Mouse (Mus musculus): ENCODE results near the gene Fubp1. TPM values are rescaled to one million over a fixed set of nuclear protein-coding genes. Genes with fewer than 3 reads are reported as not detected.
A peak's percentile ranks its signal among the peaks of the same experiment; 100 is the strongest.
"Not testable (repeated sequence)": the region's sequence is repeated elsewhere in the genome, so short reads cannot be mapped to it uniquely, and the experiment has no call there.

The Fubp1 gene
- total RNA-seq, 4 experiments from 2014 or later = 105 to 167 (median 132) TPM

- DNase-seq = peak; percentile 90
Measured at GRCm38 (mm10) chr3:152193635-152194097, 16.6 kb upstream of the Fubp1 start.

- DNase-seq = not testable (repeated sequence)
Measured at GRCm38 (mm10) chr3:152197246-152197645, 13.0 kb upstream of the Fubp1 start.

DNA sequence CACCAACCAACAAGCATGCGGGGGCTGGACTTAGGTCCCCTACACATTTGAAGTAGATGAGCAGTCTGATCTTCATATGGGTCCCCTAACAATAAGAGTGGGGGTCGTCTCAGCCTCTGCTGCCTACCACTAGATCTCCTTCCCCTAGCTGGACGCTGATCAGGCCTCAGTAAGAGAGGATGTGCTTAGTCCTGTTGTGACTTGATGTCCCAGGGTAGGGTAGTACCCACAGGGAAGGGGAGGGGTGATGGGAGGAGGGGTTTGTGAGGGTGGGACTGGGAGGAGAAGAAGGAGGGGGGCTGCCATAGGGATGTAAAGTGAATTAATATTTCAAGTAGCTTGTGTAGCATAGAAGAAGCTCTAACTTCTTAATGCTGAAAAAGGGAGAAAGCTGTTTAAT is 11.1 kb upstream of the Fubp1 start:
- DNase-seq = no peak

DNA sequence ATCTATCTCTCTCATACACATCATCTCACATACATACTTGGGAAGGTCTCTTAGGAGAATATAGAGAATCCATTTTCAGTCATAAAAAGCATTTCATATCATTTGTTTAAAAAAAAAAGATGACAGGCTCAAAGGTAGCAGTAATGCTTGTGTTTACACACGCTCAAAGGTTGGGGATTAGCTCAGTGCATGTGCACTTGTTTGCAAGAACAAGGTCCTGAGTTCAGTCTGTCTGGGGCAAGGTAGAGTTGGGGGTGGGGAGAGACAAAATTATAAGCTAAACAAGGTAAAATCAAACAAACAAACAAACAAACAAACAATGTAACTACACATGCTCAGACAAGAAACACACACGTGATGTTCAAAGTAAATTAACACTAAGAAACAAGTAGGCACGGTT is 9.0 kb upstream of the Fubp1 start:
- DNase-seq = no peak

- DNase-seq = no peak
Measured at GRCm38 (mm10) chr3:152201651-152202050, 8.6 kb upstream of the Fubp1 start.

DNA sequence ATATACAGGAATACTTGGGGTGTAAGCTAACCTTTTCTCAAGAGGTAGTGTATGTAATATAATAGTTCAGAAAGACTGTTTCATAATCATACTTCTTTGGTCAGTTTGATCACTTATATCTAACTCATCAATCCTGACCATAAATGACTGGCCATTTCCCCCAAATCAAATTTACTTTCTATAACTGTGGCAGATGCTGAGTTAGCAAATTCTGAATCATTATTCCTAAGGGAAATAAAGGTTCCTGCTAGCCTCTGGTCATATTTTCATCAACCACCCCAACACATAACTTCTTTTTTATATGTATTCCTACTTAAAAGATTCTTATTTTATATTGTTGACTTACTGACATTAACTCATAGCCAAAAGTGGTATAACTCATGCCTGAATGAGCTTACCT is 7.3 kb upstream of the Fubp1 start:
- DNase-seq = no peak

DNA sequence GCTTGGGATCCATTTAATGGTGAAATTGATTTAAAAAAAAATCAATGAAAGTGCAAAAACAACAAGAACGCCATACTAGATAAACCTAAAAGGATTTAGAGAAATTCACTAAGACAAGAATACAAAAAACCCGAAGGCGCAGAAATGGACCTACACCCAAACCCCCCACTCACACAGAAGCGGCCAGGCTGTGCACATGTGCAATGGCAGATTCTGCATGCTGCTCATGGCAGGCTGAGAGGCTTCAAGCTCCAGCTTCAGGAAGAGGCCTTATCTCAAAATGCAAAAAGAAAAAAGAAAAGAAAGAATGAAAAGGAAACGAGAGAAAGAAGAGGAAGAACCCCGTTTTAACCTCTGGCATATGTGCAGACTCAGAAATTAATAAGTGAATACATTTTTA is 6.8 kb upstream of the Fubp1 start:
- no peak for DNase-seq

- DNase-seq = no peak
Measured at GRCm38 (mm10) chr3:152203996-152204395, 6.2 kb upstream of the Fubp1 start.

- DNase-seq = no peak
Measured at GRCm38 (mm10) chr3:152204577-152204976, 5.6 kb upstream of the Fubp1 start.

DNA sequence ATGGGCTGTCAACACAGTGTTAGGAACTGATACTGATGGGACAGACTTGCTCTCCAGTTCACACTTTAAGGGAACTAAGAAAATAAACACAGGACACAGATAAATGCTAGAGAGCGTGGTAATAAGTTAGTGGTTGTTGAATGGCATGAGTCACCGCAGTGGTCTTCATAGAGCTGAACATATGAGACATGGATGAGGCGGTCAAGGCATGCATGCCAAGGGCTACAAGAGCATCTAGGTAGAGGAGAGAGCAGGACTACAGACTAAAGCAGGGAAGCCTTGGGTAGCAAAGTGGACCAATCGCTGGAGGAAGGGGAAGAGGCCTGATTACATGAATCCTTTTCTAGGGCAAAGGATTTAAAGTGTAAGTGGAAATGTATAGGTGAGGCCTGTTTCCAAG is 3.1 kb upstream of the Fubp1 start:
- no peak for DNase-seq

GRCm38 (mm10) chr3:152208096-152208885 is 1.9 kb upstream of the Fubp1 start:
- no peak for DNase-seq

- no peak for DNase-seq
Measured at GRCm38 (mm10) chr3:152209177-152209966, 850 bp upstream of the Fubp1 start.

- DNase-seq = peak; percentile 70
Measured at GRCm38 (mm10) chr3:152210728-152211391, 638 bp downstream of the Fubp1 start.

GRCm38 (mm10) chr3:152211731-152212279 is 1.6 kb downstream of the Fubp1 start:
- no peak for DNase-seq

GRCm38 (mm10) chr3:152213416-152213815 is 3.2 kb downstream of the Fubp1 start:
- DNase-seq = no peak

DNA sequence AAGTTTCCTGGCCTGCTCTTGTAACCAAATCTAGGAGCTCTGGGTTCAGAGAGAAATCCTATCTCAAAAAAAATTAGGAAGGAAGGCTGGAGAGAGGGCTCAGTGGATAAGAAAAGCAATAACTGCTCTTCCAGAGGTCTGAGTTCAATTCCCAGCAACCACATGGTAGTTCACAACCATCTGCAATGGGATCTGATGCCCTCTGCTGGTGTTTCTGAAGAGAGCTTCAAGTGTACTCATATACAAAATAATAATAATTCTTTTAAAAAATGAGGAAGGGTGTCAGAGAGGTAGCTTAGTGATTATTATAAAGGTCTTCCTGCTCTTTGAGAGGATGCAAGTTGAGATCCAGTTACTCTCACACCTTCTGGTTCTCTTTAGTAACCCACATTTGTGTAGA is 14.7 kb downstream of the Fubp1 start:
- no peak for DNase-seq

GRCm38 (mm10) chr3:152225906-152226305 is 15.7 kb downstream of the Fubp1 start:
- no peak for DNase-seq

GRCm38 (mm10) chr3:152228843-152229242 is 18.6 kb downstream of the Fubp1 start:
- no peak for DNase-seq

DNA sequence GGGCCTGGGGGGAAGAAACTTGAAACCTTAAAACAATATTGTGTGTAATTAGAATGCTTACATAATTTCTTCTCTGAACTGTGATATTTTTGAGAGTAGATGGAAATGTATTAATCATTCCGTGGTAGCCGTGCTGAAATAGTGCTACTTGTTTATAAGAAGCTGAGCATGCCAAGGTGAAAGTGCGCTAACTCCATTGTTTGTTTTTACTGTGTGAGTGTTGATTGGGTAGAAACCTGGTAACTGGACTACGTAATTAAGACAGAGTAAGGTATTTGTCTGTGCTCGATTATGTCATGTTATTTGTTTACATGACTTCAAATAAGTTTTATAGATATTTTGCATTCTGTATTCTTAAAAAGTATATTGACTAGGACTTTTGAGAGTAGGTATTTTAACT is 19.0 kb downstream of the Fubp1 start:
- no peak for DNase-seq

- DNase-seq = no peak
Measured at GRCm38 (mm10) chr3:152231333-152232100, 21.3 kb downstream of the Fubp1 start.

DNA sequence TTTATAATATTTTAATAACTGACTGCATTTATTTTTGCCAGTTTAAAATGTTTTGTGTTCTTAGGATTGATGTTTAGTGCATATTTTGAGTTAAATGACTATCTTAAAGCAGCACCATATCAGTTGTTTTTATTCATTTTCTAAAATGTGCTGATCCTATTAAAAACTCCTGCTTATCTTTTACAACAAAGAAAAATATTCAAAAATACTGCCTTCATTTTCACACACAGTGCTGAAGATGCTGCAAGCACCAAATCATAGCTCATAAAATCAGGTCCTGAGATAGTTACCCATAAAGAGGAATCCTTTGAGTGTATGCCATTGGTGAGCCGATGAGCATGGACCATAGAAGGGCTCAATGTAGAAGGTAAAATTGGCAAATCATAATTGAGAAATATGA is 25.0 kb downstream of the Fubp1 start:
- no peak for DNase-seq

- DNase-seq = no peak
Measured at GRCm38 (mm10) chr3:152235805-152236204, 25.6 kb downstream of the Fubp1 start.
